Mouse (Mus musculus) small intestine, adult 2 months (tissue): ENCODE measurements at regions not wholly inside any gene's neighbourhood (a gene's known extent, or its start where the extent isn't known, plus 50 kb on each side); places are given as distances from the start of the nearest gene placed in this dataset.

Source experiments
- CTCF ChIP-seq: fragments of 200-500 bp; IDR thresholded peaks from 2 replicates; pipeline ENCODE4 v1.5.1; 2012; ENCODE audit warnings: low read depth, mild to moderate bottlenecking, control low read depth, inconsistent platforms, low read length, moderate library complexity, mixed read lengths; ENCODE audit not compliant: insufficient replicate concordance, insufficient read length; ENCODE audit errors: extremely low read depth
- POLR2A ChIP-seq: fragments of 200-500 bp; IDR thresholded peaks from 2 replicates; pipeline ENCODE4 v1.6.1; 2012; ENCODE audit warnings: low read depth, mild to moderate bottlenecking, control low read depth, inconsistent platforms, low read length, moderate library complexity

GRCm38 (mm10) chr15:5554526-5554925 is 310.5 kb upstream of the Ptger4 start:
- TF ChIP-seq POLR2A (no peak), CTCF (no peak)
